Mouse (Mus musculus) kidney, postnatal 36 days (tissue): ENCODE measurements around the gene Zbtb49.

Experiments
- DNase-seq, 2 experiments: peaks; one replicate each; pipeline ENCODE4 v3.0.0; 2021 to 2022; ENCODE audit warnings: mixed read lengths in 2 of 2

The Zbtb49 gene

DNA sequence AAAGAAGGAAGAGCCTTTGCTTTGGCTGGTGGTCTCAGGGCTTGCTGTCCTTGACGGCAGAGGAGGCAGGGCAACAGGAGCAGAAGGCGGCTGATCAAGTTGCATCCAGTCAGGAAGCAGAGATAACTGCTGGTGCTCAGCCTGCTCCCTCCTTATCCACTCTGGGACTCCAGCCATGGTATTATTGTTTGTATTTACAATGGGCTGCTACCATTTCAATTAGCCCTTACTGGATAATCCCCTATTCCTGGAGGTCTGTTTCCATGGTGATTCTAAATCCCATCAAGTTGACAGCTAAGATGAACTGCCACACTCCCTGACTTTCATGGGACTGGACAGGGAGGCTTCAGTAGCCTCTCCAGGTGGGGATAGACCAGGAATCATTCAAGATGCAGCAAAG, 25.3 kb downstream of the Zbtb49 start:
- DNase-seq: no peak

GRCm38 (mm10) chr5:38190907-38191306, 29.4 kb downstream of the Zbtb49 start:
- no peak for DNase-seq

GRCm38 (mm10) chr5:38187006-38187405, 33.3 kb downstream of the Zbtb49 start:
- no peak for DNase-seq

- DNase-seq: no peak
Measured at GRCm38 (mm10) chr5:38184688-38185285, 35.5 kb downstream of the Zbtb49 start.

GRCm38 (mm10) chr5:38174256-38174912, 45.9 kb downstream of the Zbtb49 start:
- DNase-seq: no peak

DNA sequence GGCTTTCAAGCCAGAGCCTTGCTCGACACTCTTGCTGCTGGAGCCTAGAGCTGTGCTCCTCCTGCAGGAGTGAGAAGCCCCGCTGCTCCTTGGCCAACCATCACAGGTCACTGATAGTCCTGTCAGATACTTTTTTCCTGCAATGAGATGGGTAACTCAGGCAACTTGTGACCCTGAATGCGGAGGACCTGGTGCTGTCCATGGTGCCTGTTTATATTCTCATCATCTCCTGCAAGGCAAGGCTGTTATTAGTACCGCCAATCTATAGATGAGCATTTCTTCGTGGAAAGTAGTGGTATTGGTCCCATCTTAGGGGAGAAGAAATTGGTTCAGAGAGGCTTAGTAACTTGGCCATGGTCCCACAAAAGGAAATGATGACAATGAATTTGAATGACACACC, 46.5 kb downstream of the Zbtb49 start:
- no peak for DNase-seq

DNA sequence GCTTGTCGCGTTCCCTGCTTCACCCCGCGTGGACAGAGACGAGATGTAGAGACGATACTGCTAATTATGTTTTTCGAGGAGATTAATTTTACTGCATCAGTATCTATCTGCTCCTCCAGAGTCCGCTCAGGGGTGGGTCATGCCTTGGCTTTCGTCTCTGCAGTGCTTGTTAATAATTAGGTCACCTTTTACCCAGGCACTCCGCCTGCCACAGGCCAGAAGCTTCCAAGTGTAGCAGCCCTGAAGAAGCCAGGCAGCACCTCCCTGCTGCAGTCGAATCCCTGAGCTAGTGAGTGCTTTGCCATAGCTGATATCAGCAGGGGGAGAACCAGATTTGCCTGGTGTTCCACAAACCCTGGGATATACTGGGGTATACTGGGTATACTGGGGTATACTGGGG, 51.8 kb downstream of the Zbtb49 start:
- peak; percentile 18 to 25 for DNase-seq

DNA sequence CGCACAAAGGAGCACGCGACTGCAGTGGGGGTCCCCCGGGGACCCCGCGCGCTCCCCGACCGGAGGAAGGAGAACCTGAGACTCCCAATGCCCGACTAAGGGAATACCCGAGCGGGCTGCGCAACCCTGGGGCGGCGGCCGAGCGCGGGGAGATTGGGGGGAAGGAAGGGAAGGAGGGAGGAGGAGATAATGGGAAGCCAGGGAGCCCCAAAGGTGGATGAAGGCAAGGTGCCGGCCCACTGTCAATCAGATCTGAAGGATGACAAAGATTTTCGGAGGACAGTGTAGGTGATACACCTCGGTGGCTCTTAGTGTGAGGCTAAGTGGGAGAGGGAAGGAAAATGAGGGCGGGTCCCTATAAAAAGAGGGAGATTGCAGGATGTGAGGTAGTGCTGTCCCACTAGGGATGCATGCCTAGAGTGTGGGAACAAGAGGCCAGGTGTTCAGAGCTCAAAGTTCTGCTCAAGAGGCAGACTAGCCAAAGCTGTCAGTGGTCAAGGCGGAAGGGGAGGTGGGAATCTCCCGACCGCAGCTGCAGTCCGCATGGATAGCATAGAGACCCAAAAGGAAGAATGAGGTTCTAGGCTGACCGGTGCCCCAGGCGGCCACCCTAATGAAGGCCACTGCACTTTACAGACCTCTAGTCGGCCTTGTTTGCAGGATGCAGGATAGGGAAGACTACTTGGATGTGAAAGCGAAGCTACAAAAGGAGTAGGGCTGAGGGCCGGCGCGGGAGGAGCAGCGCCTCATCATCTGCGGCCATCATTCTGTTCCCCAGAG, 60.4 kb downstream of the Zbtb49 start, which contains the start of gene Nsg1:
Gene Nsg1, minus strand, starts transcription at position 274 of the 780 bp plus-strand sequence.
- no peak for DNase-seq

DNA sequence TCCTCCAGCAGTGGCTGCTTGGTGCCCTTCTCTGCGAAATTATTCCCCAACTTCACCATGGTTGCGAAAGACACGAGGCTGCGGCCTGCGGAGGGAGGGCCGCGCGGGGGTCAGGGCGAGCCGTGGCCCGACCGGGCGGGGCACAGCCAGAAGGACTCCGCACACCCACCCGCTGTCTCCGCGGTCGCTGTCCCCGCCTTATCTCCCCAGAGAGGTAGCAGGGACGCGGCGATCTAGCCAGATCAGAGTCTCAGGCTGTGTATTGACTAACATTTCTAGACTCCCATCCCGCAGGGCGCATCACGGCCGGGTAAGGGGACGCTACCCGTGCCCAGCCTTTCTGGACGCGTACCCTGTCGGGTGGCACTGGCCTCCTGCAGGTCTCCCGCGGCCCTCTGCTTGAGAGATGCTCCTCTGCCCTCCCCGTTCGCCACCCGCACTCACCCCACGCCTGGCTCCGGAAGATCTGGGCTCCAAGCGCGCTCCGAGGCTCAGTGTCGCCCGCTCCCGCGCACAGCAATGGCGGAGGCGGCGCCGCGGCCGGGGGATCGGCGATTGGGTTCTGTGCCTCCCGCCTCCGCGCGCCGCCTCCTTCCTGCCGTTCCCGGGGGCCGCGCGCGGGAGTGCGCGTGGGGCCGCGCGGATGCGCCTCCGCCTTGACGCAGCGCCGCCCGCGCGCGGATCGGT, 61.2 kb downstream of the Zbtb49 start:
- DNase-seq: peak; percentile 49 to 79

DNA sequence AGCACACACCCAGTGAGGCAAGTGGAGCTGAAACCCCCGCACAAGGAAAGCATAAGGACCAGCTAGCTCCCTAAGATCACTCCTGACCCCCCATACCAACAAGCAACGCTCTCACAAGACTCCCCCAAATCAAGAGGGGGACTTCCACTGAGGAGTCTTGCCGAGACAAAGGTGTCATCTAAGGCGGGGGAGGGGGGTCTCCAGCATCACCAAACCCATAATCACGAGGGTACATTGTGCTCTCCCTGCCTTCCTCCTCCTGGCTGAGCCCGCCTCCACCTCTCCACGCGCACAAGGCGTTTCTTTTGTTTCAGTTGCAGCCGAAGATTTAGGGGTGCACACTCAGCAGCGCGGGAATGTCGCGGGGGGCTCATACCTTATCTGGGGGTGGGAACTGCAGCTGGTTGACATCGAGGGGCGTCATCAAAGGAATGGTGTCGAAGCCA, 61.7 kb downstream of the Zbtb49 start:
- no peak for DNase-seq

- DNase-seq: no peak
Measured at GRCm38 (mm10) chr5:38157481-38158020, 62.7 kb downstream of the Zbtb49 start.

DNA sequence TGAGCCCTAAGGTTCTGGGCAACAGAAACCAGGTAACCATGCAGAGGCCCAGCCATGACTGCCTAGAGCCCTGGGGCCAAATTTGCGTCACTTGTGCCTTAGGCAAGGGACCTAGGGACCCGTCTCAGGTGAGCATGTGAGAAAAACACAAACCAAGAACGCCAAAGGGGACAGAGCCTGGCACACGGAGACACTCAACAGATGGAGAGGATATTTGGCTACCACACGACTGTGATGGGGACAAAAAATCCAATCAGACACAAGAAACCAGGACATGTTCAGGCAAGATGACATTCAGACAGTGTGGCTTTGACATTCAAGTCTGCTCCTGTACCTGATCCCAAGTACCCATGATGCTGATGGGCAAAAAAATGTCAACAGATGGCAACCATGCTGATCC, 66.6 kb downstream of the Zbtb49 start:
- no peak for DNase-seq

DNA sequence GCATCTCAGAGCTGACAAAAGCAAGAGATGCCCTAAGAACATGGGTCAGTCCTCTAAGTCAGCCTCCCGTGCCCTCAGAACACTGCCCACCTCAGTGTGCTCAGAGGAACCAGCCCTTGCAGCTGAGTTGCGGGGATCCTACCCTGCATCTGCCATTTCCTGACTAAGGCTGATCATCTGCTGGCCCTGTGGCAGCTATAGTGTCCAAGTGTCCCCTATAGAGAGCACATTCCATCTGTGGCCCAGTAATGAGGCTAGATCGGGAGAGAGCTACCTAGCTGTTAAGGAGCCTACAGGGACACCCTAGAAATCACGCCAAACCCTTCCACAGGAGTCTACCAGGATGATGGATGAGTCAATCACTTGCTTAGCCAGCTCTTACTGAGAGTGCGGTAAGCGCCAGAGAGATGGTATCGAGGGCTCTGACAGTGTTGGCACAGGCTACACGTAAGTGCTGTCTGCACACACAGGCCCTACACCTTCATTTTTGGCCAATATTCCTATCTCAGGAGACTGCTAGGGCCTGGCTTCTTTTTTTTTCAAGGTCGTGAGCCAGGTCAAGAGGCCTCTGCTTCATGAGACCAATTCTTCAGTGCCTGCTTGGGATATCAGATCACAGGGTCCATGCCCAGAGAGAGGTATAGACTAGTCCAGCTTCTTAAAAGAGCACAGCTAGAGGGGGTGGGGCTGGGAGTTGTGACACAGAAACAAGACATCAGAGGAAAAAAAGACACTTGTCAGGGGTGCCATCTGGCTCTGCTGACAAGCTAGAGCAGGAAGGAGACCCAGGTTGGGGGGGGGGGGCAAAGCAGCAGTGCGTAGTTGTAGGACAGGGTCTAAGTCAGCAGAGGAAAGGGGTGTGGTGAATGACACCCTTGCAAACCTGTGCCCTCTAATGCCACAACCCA, 67.8 kb downstream of the Zbtb49 start:
- DNase-seq: no peak

GRCm38 (mm10) chr5:38151264-38151663, 69.0 kb downstream of the Zbtb49 start:
- no peak for DNase-seq

DNA sequence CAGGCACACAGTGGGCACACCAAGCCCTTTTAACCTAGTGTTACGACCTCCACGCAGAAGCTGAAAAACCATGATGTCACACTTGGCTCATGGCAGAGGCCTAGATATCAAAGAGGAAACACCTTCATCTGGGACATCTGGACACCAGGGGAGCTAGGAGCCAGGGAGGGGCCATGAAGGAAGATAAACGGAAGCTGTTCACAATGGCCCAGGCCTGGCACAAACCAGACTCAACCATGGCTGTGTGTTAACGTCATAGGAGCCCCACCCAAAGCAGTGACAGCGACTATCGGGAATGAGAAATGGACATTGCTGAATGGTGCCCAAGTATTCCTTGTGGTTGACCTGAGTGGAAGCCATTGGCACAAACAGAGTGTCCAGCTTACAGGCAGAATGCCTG, 73.7 kb downstream of the Zbtb49 start:
- DNase-seq: peak; percentile 29 to 58

GRCm38 (mm10) chr5:38140893-38141292, 79.4 kb downstream of the Zbtb49 start:
- peak; percentile 50 to 64 for DNase-seq
